Mouse (Mus musculus) liver, embryonic 14.5 days (tissue): ENCODE measurements around the gene Atrip.

Source experiments
- CTCF ChIP-seq: IDR thresholded peaks from 2 replicates; pipeline ENCODE4 v1.5.1; 2016; ENCODE audit warnings: antibody characterized with exemption, low read depth, control low read depth
- EP300 ChIP-seq: IDR thresholded peaks from 2 replicates; pipeline ENCODE4 v1.6.1; 2016; ENCODE audit warnings: antibody characterized with exemption, low read depth

- TF ChIP-seq CTCF (no peak), EP300 (no peak)
Observed at GRCm38 (mm10) chr9:109119571-109119970, 45.6 kb upstream of the Atrip start.
